Mouse (Mus musculus) liver, embryonic 13.5 days (tissue): Measurements from ENCODE around the gene Tnfrsf13b. TPM values are rescaled to one million over a fixed set of nuclear protein-coding genes. Genes with fewer than 3 reads are reported as not detected.
"Not testable (repeated sequence)": the region's sequence is repeated elsewhere in the genome, so short reads cannot be mapped to it uniquely, and the experiment has no call there.

Source experiments
- ATAC-seq: fragments of 200-750 bp; cut with Nextera tagmentation; 2 replicates; pipeline ENCODE4 v1.8.0; 2017; ENCODE audit warnings: low read depth, mild to moderate bottlenecking, moderate number of reproducible peaks, moderate library complexity
- DNase-seq: peaks from one replicate; pipeline ENCODE4 v3.0.0; 2022
- H3K27ac ChIP-seq: fragments of 300-500 bp; sonication (generic); 2 replicates; pipeline ENCODE4 v1.5.1; 2015; ENCODE audit warnings: moderate library complexity, mild to moderate bottlenecking, inconsistent platforms
- H3K27me3 ChIP-seq: fragments of 300-500 bp; sonication (generic); 2 replicates; pipeline ENCODE4 v1.6.1; 2015; ENCODE audit warnings: mild to moderate bottlenecking, inconsistent platforms
- H3K36me3 ChIP-seq: fragments of 300-500 bp; sonication (generic); 2 replicates; pipeline ENCODE4 v1.6.1; 2015; ENCODE audit warnings: mild to moderate bottlenecking, inconsistent platforms
- H3K4me1 ChIP-seq: fragments of 300-500 bp; sonication (generic); replicated peaks from 2 replicates; pipeline ENCODE4 v1.6.1; 2015; ENCODE audit warnings: inconsistent platforms
- H3K4me2 ChIP-seq: fragments of 300-500 bp; sonication (generic); 2 replicates; pipeline ENCODE4 v1.6.1; 2015; ENCODE audit warnings: inconsistent platforms, mild to moderate bottlenecking, moderate library complexity
- H3K4me3 ChIP-seq: fragments of 300-500 bp; sonication (generic); replicated peaks from 2 replicates; pipeline ENCODE4 v1.5.1; 2015; ENCODE audit warnings: mild to moderate bottlenecking, inconsistent platforms
- H3K9ac ChIP-seq: fragments of 300-500 bp; sonication (generic); 2 replicates; pipeline ENCODE4 v1.6.1; 2015; ENCODE audit warnings: mild to moderate bottlenecking, inconsistent platforms
- H3K9me3 ChIP-seq: fragments of 300-500 bp; sonication (generic); replicated peaks from 2 replicates; pipeline ENCODE4 v1.6.1; 2016; ENCODE audit warnings: inconsistent platforms
- WGBS: fragments of 180-500 bp; shearing (Covaris S2); methylation state at CpG from one replicate; pipeline ENCODE4 v1.1.7; 2015; ENCODE audit not compliant: insufficient replicate concordance; 5-methylcytosine and 5-hydroxymethylcytosine counted together
- polyA plus RNA-seq: library from polyadenylated mRNA; unstranded; fragments of >200 nt; fragmentation: Nextera tagmentation; extraction: Ambion mirVana; gene quantifications from 2 replicates; pipeline ENCODE4 v1.2.1, GENCODE M21; 2015

The Tnfrsf13b gene
- polyA plus RNA-seq, 1 experiment from 2014 or later: 3.3 TPM

GRCm38 (mm10) chr11:61150233-61151001 lies 23.9 kb downstream of the Tnfrsf13b start:
- Histone ChIP-seq H3K27me3 (peaks cover 19% of the 10 kb centered on the region), H3K4me2 (no peak overlapping the region), H3K4me1 (peaks cover 10% of the 10 kb centered on the region; the same call in 1 of the 2 replicates), H3K9ac (no peak overlapping the region), H3K9me3 (no peaks in the 10 kb centered on the region), H3K27ac (no peak overlapping the region), H3K36me3 (peaks cover 27% of the 10 kb centered on the region), H3K4me3 (no peak overlapping the region)
- 49% methylated on average over 6 of the region's 6 CpGs for WGBS
- ATAC-seq (no peak), DNase-seq (no peak)

- H3K4me2 ChIP-seq: no peak overlapping the region
- no peaks in the 10 kb centered on the region for H3K9me3 ChIP-seq
- peaks cover 75% of the 10 kb centered on the region for H3K36me3 ChIP-seq
- H3K27ac ChIP-seq: no peak overlapping the region
- 45% methylated on average over 2 of the region's 2 CpGs for WGBS
- H3K4me3 ChIP-seq: no peak overlapping the region
- DNase-seq (no peak), ATAC-seq (no peak)
- H3K9ac ChIP-seq: no peak overlapping the region
- H3K27me3 ChIP-seq: no peaks in the 10 kb centered on the region
- H3K4me1 ChIP-seq: 0 out of 2 replicates have a peak, but pooled peaks cover 8% of the 10 kb centered on the region
These were observed 29.2 kb downstream of the Tnfrsf13b start for GRCm38 (mm10) chr11:61155727-61156126.

GRCm38 (mm10) chr11:61158141-61158540 lies 31.6 kb downstream of the Tnfrsf13b start:
- H3K4me1 ChIP-seq: 0 out of 2 replicates have a peak, but pooled peaks cover 8% of the 10 kb centered on the region
- no peak for ATAC-seq
- H3K9ac ChIP-seq: no peak overlapping the region
- WGBS: 56% methylated on average over 3 of the region's 3 CpGs
- DNase-seq: no peak
- H3K4me3 ChIP-seq: no peak overlapping the region
- no peaks in the 10 kb centered on the region for H3K27me3 ChIP-seq
- H3K9me3 ChIP-seq: no peaks in the 10 kb centered on the region
- no peak overlapping the region for H3K27ac ChIP-seq
- H3K4me2 ChIP-seq: no peak overlapping the region
- H3K36me3 ChIP-seq: peaks cover 89% of the 10 kb centered on the region

- H3K36me3 ChIP-seq: peaks cover 91% of the 10 kb centered on the region
- no peak overlapping the region for H3K4me2 ChIP-seq
- 39% methylated on average over 11 of the region's 11 CpGs for WGBS
- H3K27ac ChIP-seq: no peak overlapping the region
- H3K9ac ChIP-seq: no peak overlapping the region
- ATAC-seq (no peak), DNase-seq (no peak)
- no peaks in the 10 kb centered on the region for H3K9me3 ChIP-seq
- 0 out of 2 replicates have a peak, but pooled peaks cover 8% of the 10 kb centered on the region for H3K4me1 ChIP-seq
- no peak overlapping the region for H3K4me3 ChIP-seq
- no peaks in the 10 kb centered on the region for H3K27me3 ChIP-seq
These were observed 33.5 kb downstream of the Tnfrsf13b start for GRCm38 (mm10) chr11:61159796-61160732.

GRCm38 (mm10) chr11:61161121-61161520 lies 34.6 kb downstream of the Tnfrsf13b start:
- Histone ChIP-seq H3K27me3 (no peaks in the 10 kb centered on the region), H3K9me3 (no peaks in the 10 kb centered on the region), H3K4me2 (no peak overlapping the region), H3K9ac (no peak overlapping the region), H3K36me3 (peaks cover 87% of the 10 kb centered on the region), H3K4me1 (0 out of 2 replicates have a peak, but pooled peaks cover 8% of the 10 kb centered on the region), H3K27ac (no peak overlapping the region), H3K4me3 (no peak overlapping the region)
- WGBS: 82% methylated on average over 13 of the region's 13 CpGs
- ATAC-seq (no peak), DNase-seq (no peak)

GRCm38 (mm10) chr11:61162776-61163175 lies 36.2 kb downstream of the Tnfrsf13b start:
- Histone ChIP-seq H3K9me3 (no peaks in the 10 kb centered on the region), H3K36me3 (peaks cover 83% of the 10 kb centered on the region), H3K27ac (no peak overlapping the region), H3K4me1 (0 out of 2 replicates have a peak, but pooled peaks cover 8% of the 10 kb centered on the region), H3K27me3 (no peaks in the 10 kb centered on the region), H3K9ac (no peak overlapping the region), H3K4me3 (no peak overlapping the region), H3K4me2 (no peak overlapping the region)
- ATAC-seq: no peak
- DNase-seq: no peak
- WGBS: 86% methylated on average over 14 of the region's 14 CpGs

GRCm38 (mm10) chr11:61163341-61163740 lies 36.8 kb downstream of the Tnfrsf13b start:
- no peak for DNase-seq
- WGBS: 64% methylated on average over 3 of the region's 3 CpGs
- H3K36me3 ChIP-seq: peaks cover 79% of the 10 kb centered on the region

GRCm38 (mm10) chr11:61164366-61164765 lies 37.8 kb downstream of the Tnfrsf13b start:
- Histone ChIP-seq H3K36me3 (peaks cover 70% of the 10 kb centered on the region), H3K9ac (no peak overlapping the region), H3K4me3 (no peak overlapping the region), H3K4me2 (no peak overlapping the region), H3K27me3 (no peaks in the 10 kb centered on the region), H3K9me3 (no peaks in the 10 kb centered on the region), H3K4me1 (peaks cover 12% of the 10 kb centered on the region; the same call in 1 of the 2 replicates), H3K27ac (no peak overlapping the region)
- no peak for ATAC-seq
- 81% methylated on average over 6 of the region's 6 CpGs for WGBS
- DNase-seq: no peak

More at GRCm38 (mm10) chr11:61163341-61163740, 36.8 kb downstream of the Tnfrsf13b start:
- no peak overlapping the region for H3K4me2 ChIP-seq
- H3K4me1 ChIP-seq: 0 out of 2 replicates have a peak, but pooled peaks cover 8% of the 10 kb centered on the region
- no peak overlapping the region for H3K4me3 ChIP-seq
- no peak overlapping the region for H3K9ac ChIP-seq
- no peak overlapping the region for H3K27ac ChIP-seq
- H3K9me3 ChIP-seq: no peaks in the 10 kb centered on the region
- no peaks in the 10 kb centered on the region for H3K27me3 ChIP-seq
- no peak for ATAC-seq

- Histone ChIP-seq H3K4me1 (peaks cover 7% of the 10 kb centered on the region; the same call in 1 of the 2 replicates), H3K9me3 (no peaks in the 10 kb centered on the region), H3K9ac (no peak overlapping the region), H3K36me3 (peaks cover 64% of the 10 kb centered on the region), H3K4me3 (no peak overlapping the region), H3K27me3 (no peaks in the 10 kb centered on the region), H3K4me2 (no peak overlapping the region), H3K27ac (no peak overlapping the region)
- 86% methylated on average over 10 of the region's 10 CpGs for WGBS
- no peak for ATAC-seq
- no peak for DNase-seq
These were observed 38.3 kb downstream of the Tnfrsf13b start for GRCm38 (mm10) chr11:61164881-61165280.

- DNase-seq: no peak
These were observed 43.6 kb downstream of the Tnfrsf13b start for GRCm38 (mm10) chr11:61170184-61170583.

GRCm38 (mm10) chr11:61173477-61173876 lies 46.9 kb downstream of the Tnfrsf13b start:
- peak overlapping the region; percentile 84 for H3K4me2 ChIP-seq
- H3K36me3 ChIP-seq, ATAC-seq, H3K27me3 ChIP-seq, DNase-seq, H3K9me3 ChIP-seq, H3K27ac ChIP-seq: not testable (repeated sequence)
- H3K4me1 ChIP-seq: peaks cover 33% of the 10 kb centered on the region
- H3K9ac ChIP-seq: peak overlapping the region; percentile 22; the same call in 1 of the 2 replicates
- WGBS: 41% methylated on average over 15 of the region's 15 CpGs
- H3K4me3 ChIP-seq: peak overlapping the region; percentile 67; the same call in 1 of the 2 replicates

More at GRCm38 (mm10) chr11:61170184-61170583, 43.6 kb downstream of the Tnfrsf13b start:
- Histone ChIP-seq H3K36me3 (peaks cover 17% of the 10 kb centered on the region), H3K27me3 (no peaks in the 10 kb centered on the region), H3K4me2 (no peak overlapping the region), H3K9me3 (no peaks in the 10 kb centered on the region), H3K4me3 (no peak overlapping the region), H3K27ac (no peak overlapping the region), H3K4me1 (peaks cover 27% of the 10 kb centered on the region), H3K9ac (no peak overlapping the region)
- 74% methylated on average over 5 of the region's 5 CpGs for WGBS
- ATAC-seq: no peak
